Mouse (Mus musculus): ENCODE data around the gene Sh2d7.
"Not testable (repeated sequence)": the region's sequence is repeated elsewhere in the genome, so short reads cannot be mapped to it uniquely, and the experiment has no call there.

Sh2d7 gene

DNA sequence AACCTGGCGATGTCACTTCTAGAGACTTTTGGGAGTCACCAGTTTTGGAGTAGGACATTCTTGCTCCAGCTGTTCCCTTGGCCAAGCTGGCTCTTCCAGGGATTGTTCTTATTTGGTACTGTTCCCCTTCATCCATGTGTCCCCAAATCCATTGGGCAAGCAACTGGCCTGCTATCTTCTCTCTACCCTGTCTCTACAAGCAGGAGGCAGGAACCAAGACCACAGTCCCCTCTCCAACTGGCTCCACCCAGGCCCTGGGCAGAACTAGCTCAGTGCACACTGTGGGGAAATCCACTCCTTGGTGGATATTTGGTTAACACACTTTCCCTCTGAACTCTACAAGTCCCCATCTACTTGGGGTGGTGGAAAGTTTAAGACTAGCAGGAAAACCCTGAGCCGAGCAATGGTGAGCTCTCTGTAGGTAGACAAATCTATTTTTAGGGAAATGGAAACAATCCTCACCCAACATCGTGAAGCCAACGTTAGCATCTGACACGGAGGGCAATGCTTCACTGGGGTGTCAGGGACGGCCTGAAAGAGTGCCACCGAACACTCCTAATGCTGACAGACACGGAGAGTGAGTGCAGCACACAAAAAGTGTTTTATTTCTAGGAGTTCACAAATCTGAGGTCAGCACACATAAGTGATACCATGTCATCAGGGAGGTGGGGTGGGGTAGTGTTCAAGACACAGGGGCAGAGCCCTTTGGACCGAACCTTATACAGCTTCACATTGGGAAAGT lies 5.6 kb downstream of the Sh2d7 start:
- no peak for DNase-seq (ENCODE audit: low spot score in 2 of 2)

DNA sequence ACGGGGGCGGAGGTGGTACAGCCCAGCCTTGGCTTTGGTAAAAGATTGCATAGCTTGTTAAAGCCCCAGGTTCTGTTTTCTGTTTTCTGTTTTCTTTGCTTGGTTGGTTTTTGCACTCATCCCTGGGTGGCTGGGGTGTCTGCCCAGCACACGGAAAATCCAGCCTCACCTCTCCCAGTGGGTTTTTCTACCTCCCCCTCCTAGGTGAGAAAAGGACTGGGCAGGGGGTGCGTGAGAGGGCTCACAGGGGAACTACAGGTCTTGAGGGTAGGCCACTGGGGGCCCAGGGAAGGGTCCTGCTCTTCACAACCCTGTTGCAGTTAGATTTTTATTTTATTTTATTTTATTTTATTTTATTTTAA lies 6.2 kb downstream of the Sh2d7 start:
- DNase-seq (ENCODE audit: low spot score in 2 of 2) = no peak

DNA sequence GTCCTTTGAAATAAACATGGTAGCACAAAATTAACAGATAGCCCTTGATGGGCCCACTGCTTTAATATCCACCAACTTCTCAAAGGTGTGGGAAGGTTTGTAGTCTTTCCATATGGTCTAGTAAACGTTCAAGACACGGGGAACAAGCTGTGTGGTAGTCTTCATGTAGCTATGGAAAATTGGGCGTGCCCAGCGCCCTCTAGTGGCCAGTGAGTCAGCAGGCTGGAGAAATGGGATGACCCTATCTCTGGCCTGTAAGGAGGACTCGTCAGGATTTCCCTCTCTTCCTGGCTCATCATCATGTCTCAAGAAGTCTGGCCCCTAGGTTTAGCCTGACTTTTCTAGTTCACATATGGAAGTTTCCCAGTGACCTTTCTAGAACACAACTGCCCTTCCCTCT lies 8.8 kb downstream of the Sh2d7 start:
- DNase-seq (ENCODE audit: low spot score in 2 of 2) = peak in 1 of 2 experiments; percentile 63

DNA sequence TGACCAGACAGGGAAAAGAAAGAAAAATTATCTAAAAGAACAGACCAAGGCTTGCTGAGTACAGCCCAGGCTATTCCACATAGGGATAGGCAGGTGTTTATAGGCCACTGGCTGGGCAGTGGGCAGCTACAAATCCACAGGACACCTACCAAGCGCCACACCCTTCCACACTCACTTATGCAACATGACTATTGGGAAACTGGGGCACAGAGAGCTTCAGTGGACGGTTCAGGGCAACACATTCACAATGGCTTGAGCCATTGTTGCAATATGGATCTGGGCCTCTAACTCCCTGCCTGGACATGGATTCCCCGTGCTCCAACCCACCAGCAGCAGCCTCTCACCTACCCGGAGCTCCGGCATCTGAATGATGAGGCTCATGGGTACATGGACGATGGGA lies 10.6 kb downstream of the Sh2d7 start:
- DNase-seq (ENCODE audit: low spot score in 2 of 2) = no peak

DNA sequence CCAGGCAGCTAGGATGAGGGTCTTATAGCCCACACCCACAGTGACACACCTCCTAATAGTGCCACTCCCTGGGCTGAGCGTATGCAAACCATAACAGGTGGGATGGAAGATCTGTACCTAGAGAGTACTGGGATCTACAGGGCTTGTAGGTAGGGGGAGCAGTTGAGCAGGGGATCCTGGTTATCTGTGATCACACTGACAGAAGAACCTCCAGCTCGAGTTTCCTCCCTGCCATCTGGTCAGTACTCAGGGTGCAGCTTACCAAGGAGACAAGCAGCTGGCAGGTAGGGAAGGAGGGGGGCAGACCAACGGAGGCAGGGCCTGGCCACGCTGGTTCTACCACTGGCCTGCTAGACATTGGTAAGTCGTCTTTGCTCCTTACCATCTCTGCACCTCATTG lies 13.6 kb downstream of the Sh2d7 start:
- peak in 1 of 2 experiments; percentile 47 for DNase-seq (ENCODE audit: low spot score in 2 of 2)

DNA sequence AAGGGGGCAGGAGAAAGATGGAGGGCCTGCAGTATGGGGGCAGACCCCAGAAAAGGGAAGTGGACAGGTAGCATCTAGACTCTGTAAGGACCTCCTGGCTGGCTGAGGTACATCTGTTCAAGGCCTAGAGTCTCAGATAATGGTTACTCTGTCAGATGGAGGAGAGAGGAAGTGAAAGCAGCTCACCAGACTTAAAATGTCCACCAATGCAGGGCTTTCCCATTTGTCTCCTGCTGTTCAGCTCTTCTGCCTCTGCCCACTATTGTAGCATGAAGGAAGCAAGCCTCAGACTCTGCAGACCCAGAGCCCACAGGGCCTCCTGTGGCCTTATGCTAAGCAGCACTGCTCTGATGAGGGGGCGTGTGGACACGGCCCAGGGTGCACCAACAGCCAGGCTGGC lies 16.3 kb downstream of the Sh2d7 start:
- DNase-seq (ENCODE audit: low spot score in 2 of 2) = no peak

GRCm38 (mm10) chr9:54558731-54559130 lies 19.9 kb downstream of the Sh2d7 start:
- no peak for DNase-seq (ENCODE audit: low spot score in 2 of 2)

DNA sequence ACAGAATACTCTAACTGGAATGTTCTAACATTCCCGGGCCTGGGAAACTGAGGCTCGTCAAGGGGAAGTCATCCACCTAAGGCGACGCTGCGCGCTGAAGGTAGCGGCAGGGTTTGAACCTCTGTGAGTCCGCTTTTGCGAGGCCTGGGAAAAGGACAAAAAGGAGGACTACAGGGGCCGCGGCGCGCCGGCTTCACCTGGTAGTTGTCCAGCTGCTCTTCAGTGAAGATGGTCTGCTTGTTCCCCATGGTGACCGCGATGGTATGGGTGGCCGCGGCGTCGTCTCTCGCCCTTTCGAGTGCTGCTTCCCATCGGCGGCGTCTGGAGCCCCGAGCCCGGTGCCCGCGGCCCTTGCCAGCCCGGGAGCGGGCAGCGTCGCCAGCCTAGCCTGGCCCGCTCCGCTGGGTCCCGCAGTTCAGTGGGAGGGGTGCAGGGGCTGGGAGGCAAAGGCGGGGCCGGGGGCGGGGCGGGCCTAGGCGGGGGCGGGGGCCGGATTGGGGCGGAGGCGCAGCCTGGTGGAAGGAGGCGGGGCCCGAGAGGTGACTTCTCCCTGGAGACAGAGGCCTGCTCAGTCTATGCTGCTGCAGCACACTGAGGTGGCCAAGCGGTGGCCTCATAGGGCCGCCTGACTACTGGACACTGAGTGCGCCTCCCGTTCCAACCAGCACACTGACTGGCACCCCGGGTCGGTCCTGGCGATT lies 21.1 kb downstream of the Sh2d7 start, which contains the start of gene Cib2:
TSS of gene Cib2 (minus strand) at position 448 of the 701 bp plus-strand sequence.
- peak; percentile 39 to 79 for DNase-seq (ENCODE audit: low spot score in 2 of 2)

DNA sequence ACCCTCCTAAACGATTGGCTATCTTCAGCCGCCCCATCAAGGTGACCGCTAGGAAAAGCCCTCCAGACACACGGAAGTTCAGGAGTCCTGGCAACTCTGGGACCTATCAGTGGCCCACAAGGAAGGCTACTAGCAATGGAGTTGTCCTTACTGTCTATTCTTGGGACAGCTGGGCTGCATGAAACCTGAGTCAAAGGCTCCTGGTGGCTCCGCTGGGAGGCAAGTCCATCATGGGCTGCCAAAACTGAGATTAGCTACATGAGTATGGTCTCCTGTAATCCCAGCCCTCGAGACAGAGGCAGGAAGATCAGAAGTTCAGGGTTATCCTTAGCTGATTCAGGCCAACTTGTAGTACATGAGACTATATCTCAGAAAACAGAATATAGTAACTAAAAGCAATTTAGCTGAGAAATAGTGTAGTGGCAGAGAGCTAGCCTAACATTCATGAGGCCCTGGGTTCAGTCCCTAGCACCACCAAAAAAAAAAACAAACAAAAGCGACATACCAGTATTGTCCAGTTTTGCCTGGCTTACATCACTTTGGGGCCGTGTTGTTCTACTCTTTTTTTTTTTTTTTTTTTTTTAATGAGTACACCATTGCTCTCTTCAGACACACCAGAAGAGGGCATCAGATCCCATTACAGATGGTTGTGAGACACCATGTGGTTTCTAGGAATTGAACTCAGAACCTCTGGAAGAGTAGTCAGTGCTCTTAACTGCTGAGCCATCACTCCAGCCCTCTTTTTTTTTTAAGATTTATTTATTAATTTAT lies 22.2 kb downstream of the Sh2d7 start:
- DNase-seq (ENCODE audit: low spot score in 2 of 2) = no peak

GRCm38 (mm10) chr9:54566958-54567357 lies 28.2 kb downstream of the Sh2d7 start:
- no peak for DNase-seq (ENCODE audit: low spot score in 2 of 2)

GRCm38 (mm10) chr9:54568732-54569131 lies 29.9 kb downstream of the Sh2d7 start:
- DNase-seq (ENCODE audit: low spot score in 2 of 2) = no peak

DNA sequence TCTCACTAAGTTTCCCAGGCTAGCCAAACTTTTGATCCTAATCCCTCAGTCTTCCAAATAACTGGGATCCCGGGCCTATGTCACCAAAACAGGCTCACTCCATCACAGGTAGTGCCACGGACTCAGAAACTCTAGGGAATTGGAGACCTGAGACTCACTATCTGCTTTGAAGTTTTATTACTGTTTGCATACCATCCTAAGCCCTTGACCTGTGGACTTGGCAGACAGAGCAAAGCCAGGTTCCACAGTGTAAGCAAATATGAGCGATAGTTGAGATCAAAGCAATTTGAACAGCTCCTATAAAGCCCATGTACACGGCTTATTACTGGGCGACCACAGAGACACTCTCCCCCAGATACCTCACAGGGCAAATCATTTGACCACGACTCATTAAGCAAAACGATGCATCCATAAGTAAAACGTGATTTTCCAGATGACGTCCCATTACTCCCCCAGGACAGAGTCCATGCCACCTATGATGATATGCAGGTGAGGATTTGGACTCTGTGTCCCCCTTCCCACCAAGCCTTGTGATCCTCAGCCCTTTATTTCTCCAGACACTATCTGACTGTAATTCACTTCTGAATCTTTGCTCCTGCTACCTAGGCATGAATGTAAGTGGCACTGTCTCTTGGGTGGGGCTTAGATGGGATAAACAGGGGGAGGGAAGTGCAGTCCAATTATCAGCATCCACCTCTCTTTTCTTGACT lies 32.5 kb downstream of the Sh2d7 start:
- no peak for DNase-seq (ENCODE audit: low spot score in 2 of 2)

- no peak for DNase-seq (ENCODE audit: low spot score in 2 of 2)
Measured at GRCm38 (mm10) chr9:54583712-54584111, 44.9 kb downstream of the Sh2d7 start.

DNA sequence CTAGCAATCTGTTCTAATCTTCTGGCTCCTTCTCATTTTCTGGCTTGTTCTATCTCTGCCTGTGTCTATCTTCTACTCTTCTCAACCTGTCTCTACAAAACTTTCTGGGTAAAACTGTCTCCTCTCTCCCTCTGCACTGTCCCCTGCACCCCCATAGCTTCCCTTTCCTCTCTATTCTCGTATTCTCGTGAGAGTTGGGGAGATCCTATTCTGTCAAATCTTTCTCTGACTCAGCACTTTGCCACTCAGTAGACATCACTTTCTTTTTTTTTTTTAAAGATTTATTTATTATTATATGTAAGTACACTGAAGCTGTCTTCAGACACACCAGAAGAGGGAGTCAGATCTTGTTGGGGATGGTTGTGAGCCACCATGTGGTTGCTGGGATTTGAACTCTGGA lies 45.3 kb downstream of the Sh2d7 start:
- not testable (repeated sequence) for DNase-seq (ENCODE audit: low spot score in 2 of 2)

GRCm38 (mm10) chr9:54585839-54586198 lies 47.0 kb downstream of the Sh2d7 start:
- no peak for DNase-seq (ENCODE audit: low spot score in 2 of 2)

DNA sequence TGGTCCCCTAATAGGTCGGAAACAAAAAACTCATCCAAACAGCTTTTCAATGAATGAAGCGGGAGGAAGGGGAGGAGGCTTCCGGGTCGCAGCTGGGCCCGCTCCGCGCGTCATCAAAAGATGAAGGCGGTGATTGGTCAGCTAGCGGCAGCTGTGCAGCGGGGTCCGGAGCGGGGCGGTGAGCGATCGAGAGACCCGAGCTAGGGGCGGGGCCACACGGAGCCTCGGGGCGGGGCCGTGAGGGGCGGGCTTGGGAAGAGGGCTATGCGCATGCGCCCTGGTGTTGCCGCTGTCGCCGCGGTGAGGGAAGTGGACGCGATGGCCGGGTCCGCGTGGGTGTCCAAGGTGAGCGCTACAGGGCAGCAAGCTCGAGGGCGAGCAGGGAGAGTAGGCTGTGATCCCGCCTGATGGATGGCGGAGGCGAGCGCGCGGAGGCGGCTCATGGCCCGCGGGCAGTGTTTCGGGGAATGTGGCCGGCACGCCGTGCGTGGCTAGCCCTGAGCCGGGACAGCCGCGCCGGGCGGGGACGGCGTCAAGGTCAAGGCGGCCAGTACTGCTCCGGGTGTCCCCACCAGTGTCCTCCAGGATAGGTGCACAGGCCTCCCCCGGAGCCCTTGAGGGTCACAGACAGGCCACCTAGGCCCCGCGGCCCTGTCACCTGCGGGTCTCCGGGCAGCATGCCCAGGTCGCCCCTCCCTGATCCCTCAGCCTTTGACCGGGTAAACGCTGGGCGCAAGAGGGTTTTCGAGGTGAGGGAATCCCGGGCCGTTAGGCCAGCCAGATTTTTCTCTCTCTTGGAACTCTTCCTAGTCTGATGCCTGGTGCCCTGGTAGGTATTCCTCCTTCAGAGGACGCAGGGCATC lies 47.6 kb downstream of the Sh2d7 start, which contains the start of gene Idh3a:
TSS of gene Idh3a (plus strand) at position 136 of the 863 bp plus-strand sequence.
- peak; percentile 95 to 97 for DNase-seq (ENCODE audit: low spot score in 2 of 2)

GRCm38 (mm10) chr9:54587863-54588262 lies 49.1 kb downstream of the Sh2d7 start:
- DNase-seq (ENCODE audit: low spot score in 2 of 2) = no peak

DNA sequence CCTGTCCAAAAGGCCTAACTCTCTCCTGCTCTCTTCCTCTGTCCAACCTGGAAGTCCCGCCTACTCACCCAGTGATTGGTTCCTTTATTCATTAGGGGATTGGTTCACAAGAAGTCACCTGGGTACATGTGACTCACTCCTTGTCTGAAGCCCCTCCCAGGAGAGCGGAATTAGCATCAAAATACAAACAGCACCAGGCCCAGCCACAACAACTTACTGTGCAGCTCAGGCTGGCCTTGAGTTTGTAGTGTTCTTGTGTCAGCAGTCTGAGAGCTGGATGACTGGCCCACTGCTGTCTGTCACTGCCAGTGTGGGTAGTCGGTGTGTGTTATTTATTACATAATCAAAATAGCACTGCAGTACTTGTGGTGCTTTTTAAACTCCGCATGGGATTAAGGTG lies 54.9 kb downstream of the Sh2d7 start:
- not testable (repeated sequence) for DNase-seq (ENCODE audit: low spot score in 2 of 2)
